Mouse (Mus musculus): Measurements from ENCODE around the gene Arl6ip5. TPM values are rescaled to one million over a fixed set of nuclear protein-coding genes. Genes with fewer than 3 reads are reported as not detected.

The Arl6ip5 gene
- total RNA-seq, 2 experiments from 2014 or later = 117 to 173 TPM

DNA sequence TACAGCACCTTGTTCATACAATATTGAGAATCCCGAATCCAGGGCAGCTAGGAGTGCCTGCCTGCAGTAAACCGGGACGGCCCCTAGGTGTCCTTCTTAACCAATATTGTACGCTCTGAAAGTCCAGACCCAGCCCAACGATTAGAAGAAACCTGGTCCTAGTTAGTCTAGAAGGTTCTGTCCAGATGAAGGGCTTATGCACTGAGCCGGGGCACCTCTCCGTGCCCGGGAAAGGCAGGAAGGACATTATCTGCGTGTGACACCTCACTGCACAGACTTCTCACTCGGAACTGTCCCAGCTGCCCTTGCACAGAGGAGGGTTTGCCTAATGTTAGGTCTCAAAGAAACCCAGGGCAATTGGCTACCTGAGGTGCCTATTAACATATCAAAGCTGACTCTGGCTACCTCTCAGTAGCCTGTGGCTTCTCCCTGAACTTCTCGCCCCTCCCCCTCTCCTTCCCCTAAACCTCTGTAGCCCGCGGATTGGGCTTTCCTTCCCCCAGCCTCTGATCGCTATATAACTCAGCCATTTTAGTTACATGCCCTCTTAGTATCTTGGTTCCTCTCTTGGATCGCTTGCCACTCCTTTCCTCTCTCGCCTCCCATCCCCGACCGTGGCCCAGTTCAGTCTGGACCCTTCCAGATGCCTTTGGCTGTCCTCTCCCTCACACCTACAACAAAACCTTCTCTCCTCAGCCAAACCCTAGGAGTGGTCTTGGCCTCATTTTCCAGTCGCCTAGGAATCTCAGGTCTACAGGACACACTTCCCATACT lies 67.7 kb downstream of the Arl6ip5 start:
- TF ChIP-seq CTCF (IDR thresholded peaks at IDR 0.05) = peak; percentile 96; the same call in 1 of the 2 replicates
- intact Hi-C loops (cut with DNase I) = loop anchor here (1.0 to 5.0 kb wide), 2 partner anchors 34 to 139 kb away; no protein-coding TSS in a partner anchor
- H3K4me3 ChIP-seq = peak overlapping the region; percentile 64
- peak; percentile 83 for DNase-seq
- peak overlapping the region; percentile 87 for H3K27ac ChIP-seq

DNA sequence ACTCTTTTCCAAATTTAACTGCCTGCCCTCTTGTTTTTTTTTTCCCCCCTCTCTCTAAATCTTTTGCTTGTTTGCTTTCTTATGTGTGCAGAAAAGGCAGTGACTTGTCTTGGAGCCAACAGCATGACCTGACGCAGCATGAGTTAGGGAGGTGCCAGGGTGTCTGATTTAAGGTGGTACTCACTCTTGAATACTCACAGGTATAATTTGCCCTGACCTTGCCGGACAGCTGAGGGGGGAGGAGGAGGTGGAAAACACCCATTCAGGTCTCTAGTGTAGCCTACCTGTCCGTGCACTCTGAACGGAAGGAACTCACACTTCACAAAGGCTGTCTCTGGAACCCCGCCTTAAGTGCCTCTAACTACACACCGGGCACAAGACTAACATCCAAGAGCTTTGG lies 68.4 kb downstream of the Arl6ip5 start:
- intact Hi-C loops (cut with DNase I) = loop anchor here (1.0 to 5.0 kb wide), 3 partner anchors 33 to 244 kb away; no protein-coding TSS in a partner anchor
- no peak for TF ChIP-seq CTCF (IDR thresholded peaks at IDR 0.05)
- Histone ChIP-seq H3K27ac (peak overlapping the region; percentile 87), H3K4me3 (peak overlapping the region; percentile 64)
- peak; percentile 31 for DNase-seq

Other genes starting within 250 kb of the Arl6ip5 start
- under 1 TPM; 0.20 to 0.31 TPM for gene Fam19a4, start 150.3 kb upstream of the Arl6ip5 start, total RNA-seq (2021)
- 1 to 10 TPM; 4.2 to 5.4 TPM for gene Eogt, start 61.5 kb upstream of the Arl6ip5 start, total RNA-seq (2021)
- gene Tmf1, start 31.6 kb upstream of the Arl6ip5 start, total RNA-seq (2021) = 10 to 100 TPM; 46.7 to 50.5 TPM
- gene Uba3, start 5.0 kb upstream of the Arl6ip5 start, total RNA-seq (2021) = 10 to 100 TPM; 32.7 to 43.1 TPM
- 100 to 1,000 TPM in 1 of 2 experiments, 10 to 100 TPM in 1; 95.4 to 186 TPM for gene Lmod3, start 42.1 kb downstream of the Arl6ip5 start, total RNA-seq (2021)

Data from gastrocnemius, adult 2 months (tissue).